Mouse (Mus musculus) cortical plate, adult 2 months (tissue): Measurements from ENCODE around the gene Scoc. TPM values are rescaled to one million over a fixed set of nuclear protein-coding genes. Genes with fewer than 3 reads are reported as not detected.

Source experiments
- H3K27ac ChIP-seq: fragments of 200-500 bp; 2 replicates; pipeline ENCODE4 v1.5.1; 2012; ENCODE audit warnings: low read length, control low read depth, inconsistent platforms; ENCODE audit not compliant: insufficient read depth
- H3K4me1 ChIP-seq: fragments of 200-500 bp; 2 replicates; pipeline ENCODE4 v1.6.1; 2011; ENCODE audit warnings: low read length; ENCODE audit not compliant: control insufficient read depth, insufficient read depth
- H3K4me3 ChIP-seq: fragments of 200-500 bp; 2 replicates; pipeline ENCODE4 v1.5.1; 2011; ENCODE audit warnings: mild to moderate bottlenecking, low read length, control low read depth; ENCODE audit not compliant: insufficient read depth
- CTCF ChIP-seq: fragments of 200-500 bp; IDR thresholded peaks from 2 replicates; pipeline ENCODE4 v1.5.1; 2011; ENCODE audit warnings: mild to moderate bottlenecking, control low read depth, low read length; ENCODE audit not compliant: insufficient read depth; ENCODE audit errors: extremely low read depth
- POLR2A ChIP-seq: fragments of 200-500 bp; IDR thresholded peaks from 2 replicates; pipeline ENCODE4 v1.6.1; 2011; ENCODE audit warnings: mild to moderate bottlenecking, low read length, control low read depth; ENCODE audit not compliant: insufficient read depth; ENCODE audit errors: extremely low read depth
- polyA plus RNA-seq: library from polyadenylated mRNA; depleted of rRNA; stranded (reverse); fragments of >200 nt; gene quantifications from 2 replicates; pipeline ENCODE4 v1.2.3, GENCODE M21; 2012

The Scoc gene
- polyA plus RNA-seq, 1 experiment, result 233 TPM

DNA sequence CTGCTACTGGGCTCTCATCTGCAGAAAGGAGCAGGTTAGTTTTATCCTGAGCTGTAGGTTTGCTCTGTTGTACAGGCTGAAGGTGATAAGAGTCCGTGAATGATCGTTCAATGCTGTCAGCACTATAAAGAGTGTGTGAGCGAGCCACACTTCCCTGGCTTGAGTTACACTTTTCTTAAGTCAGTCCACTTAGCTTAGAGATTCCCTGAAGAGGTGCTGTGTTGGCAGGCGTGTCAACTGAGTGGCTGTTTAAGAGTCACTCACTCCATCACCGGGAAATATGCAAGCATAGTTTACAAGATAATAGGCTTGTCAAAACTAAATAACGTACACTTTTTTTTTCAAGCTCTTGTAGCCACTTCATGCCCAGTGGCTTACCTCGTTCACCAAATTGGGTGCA, 31.2 kb downstream of the Scoc start:
- Histone ChIP-seq H3K27ac (no peak overlapping the region), H3K4me1 (no peaks in the 10 kb centered on the region), H3K4me3 (no peak overlapping the region)
- TF ChIP-seq POLR2A, result no peak
- TF ChIP-seq CTCF, result no peak

DNA sequence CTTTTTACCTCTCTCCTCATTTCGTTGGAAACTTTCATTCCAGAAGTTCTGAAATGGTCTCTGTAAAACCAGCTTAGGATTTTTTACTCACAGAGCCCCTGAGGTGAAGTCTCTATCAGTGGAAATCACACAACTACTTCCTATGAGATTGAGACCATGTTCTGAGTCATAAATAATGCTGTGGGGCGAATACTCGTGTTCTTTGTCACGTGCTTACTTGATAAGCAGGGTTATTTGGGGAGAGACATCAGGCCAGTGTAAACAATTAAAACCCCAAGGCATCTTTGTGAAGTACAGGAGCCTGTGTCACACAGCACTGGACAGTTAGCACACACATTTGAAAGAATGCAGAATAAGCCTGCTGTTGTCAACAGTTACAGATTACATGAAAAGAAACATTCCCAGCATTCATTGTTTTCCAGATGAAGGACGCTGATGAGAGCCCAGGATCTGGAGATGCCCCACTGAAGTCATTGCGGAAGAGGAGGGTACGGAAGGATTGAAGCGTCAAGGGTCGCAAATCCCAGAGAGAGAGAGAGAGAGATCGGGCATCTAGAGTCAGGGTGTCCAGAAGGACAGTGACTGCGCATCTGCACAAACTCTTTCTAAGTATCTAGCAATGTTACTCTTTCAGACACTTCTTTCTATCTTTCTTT, 32.0 kb downstream of the Scoc start:
- Histone ChIP-seq H3K27ac (no peak overlapping the region), H3K4me3 (no peak overlapping the region), H3K4me1 (no peaks in the 10 kb centered on the region)
- no peak for TF ChIP-seq POLR2A
- no peak for TF ChIP-seq CTCF

DNA sequence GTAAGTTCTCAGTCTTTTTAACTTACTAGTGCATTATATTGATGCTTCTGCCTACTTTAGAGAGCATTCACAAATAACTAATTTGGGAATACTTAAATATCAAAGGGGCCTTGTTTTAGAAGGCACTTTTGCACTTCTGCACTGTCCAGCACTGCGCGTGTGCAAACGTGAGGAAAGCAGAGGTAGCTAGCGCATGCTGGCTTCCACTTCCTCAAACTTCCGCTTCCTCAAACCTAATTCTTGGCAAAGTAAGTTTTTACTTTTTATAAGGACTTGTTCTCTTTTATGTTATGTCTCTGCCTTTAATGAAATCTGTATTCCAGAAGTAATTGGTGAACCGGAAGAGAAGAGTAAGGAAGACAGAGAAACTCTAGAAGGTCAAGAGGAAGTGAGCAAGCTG, 33.0 kb downstream of the Scoc start:
- H3K27ac ChIP-seq, result no peak overlapping the region

DNA sequence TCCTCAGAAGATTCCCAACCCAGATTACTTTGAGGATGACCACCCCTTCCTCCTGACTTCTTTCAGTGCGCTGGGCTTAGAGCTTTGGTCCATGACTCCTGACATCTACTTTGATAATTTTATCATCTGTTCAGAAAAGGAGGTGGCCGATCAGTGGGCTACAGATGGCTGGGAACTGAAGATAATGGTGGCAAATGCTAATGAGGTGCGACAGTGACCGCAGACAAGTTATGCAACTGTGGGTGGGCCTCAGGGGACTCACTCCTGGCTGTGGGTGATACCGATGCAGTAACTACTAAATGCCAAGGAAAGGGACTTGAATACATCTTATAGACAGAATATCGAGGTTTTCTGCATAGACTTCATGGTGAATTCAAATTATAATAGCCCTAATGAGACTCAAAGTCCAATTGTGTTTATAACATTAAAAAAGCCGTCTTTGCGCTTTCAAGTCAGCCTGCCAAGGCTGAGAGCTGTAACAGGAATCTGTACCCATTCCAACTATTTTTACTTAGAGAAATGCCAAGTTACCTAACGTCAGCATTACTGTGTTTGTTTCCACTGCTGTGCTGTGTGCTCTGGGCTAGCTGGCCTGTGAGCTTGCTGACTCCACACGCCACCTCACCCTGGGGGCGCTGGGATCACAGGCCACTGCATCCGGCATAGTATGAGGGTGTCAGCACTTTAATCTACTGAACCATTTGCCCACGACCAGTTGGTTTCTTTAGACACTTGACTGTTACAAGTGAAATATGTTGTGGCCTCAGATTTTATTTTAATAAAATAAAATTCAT, 35.0 kb downstream of the Scoc start:
- TF ChIP-seq POLR2A (no peak), CTCF (no peak)
- H3K27ac ChIP-seq, result no peak overlapping the region
- no peak overlapping the region for H3K4me3 ChIP-seq
- H3K4me1 ChIP-seq, result no peaks in the 10 kb centered on the region

More for the DNA sequence above, 33.0 kb downstream of the Scoc start:
- TF ChIP-seq CTCF (no peak), POLR2A (no peak)
- no peak overlapping the region for H3K4me3 ChIP-seq
- H3K4me1 ChIP-seq, result no peaks in the 10 kb centered on the region

DNA sequence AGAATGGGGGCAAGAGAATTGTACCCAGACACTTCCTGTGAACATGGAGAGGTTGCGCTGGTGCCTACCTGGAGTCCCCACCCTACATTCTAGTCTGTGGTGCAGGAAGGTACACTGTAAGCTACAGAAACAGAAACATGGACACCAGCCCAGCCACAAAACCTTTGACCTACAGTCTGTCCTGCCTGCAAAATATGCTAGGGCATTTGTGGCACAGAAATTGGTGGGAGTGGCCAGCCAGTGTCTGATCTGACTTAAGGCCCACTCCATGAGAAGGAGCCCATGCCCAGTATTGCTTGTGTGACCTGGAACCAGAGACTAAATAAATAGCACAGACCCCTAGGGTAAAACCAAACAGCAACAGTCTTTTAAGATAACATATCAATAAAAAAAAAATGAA, 36.8 kb downstream of the Scoc start:
- no peak overlapping the region for H3K27ac ChIP-seq
- TF ChIP-seq POLR2A (no peak), CTCF (no peak)

DNA sequence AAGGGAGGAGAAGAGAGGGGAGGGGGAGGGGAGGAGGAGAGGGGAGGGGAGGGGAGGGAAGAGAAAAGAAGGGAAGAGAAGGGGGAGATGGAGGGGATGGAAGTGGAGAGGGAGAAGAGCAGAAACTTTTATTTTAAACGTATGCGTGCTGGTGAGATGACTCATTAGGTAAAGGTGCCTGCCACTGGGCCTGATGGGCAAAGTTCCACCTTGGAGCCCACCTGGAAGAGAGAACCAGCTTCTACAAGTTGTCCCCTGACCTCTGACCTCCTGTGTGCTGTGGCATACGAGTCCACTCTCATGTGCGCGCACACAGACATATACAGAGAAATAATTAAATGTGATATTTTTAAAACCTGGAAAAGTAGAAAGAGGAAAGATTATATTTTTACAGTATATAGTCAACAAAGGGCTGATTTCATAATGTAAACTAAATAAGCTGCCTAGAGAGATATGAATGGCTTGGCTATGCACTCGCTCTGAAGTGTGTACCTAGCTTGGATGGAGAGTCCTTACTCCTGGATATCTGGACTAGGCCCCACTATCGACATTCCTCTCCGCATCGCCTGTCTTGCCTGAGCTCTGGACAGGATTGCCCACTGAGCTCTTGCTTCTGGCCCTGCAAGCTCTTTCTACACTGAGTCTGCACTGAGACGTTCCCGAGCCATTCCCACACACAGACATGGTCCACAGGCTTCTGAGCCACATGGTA, 39.2 kb downstream of the Scoc start:
- no peak overlapping the region for H3K27ac ChIP-seq
- no peak for TF ChIP-seq CTCF
- no peak for TF ChIP-seq POLR2A
- no peak overlapping the region for H3K4me3 ChIP-seq
- no peaks in the 10 kb centered on the region for H3K4me1 ChIP-seq

More for the DNA sequence above, 36.8 kb downstream of the Scoc start:
- no peak overlapping the region for H3K4me3 ChIP-seq
- H3K4me1 ChIP-seq, result no peaks in the 10 kb centered on the region

DNA sequence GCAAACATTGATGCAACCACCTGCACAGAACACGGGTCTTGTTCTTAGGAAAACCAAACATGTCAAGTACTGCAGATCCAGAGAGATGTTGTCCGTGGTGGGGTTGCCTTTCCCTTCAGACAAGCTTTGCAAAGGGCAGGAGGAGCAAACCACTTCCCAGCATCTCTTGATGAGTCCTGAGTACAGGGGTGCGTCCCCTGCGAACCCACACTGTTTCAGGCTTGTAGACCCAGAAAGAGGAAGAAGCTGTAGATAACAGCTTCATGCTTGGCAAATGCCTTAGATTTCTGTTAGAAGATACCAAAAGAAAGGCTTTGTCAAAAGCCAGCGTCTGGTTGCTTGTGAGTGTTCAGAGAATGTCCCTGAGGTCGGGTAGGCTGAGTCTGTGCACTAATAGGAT, 40.2 kb downstream of the Scoc start:
- no peak for TF ChIP-seq POLR2A
- TF ChIP-seq CTCF, result no peak

DNA sequence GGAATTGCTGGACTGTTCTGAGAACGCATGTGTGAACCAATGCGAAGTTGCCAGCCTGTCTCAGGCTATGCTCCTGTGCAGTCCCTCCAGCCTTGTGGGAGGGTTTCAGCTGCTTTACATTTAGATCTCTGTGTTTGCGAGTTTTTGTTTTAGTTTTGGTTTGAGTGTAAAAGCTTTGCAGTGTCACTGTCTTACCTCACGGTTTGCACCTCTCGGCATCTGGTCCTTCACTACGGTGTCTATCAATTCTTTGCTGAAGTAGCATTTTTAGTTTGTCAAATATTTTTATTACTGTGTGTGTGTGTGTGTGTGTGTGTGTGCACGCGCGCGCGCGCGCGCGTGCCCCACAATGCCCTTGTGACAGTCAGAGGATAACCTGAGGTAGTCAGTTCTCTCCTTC, 41.3 kb downstream of the Scoc start:
- Histone ChIP-seq H3K4me3 (no peak overlapping the region), H3K4me1 (no peaks in the 10 kb centered on the region), H3K27ac (no peak overlapping the region)
- TF ChIP-seq POLR2A, result no peak
- no peak for TF ChIP-seq CTCF

More for the DNA sequence above, 40.2 kb downstream of the Scoc start:
- Histone ChIP-seq H3K27ac (no peak overlapping the region), H3K4me1 (no peaks in the 10 kb centered on the region), H3K4me3 (no peak overlapping the region)

DNA sequence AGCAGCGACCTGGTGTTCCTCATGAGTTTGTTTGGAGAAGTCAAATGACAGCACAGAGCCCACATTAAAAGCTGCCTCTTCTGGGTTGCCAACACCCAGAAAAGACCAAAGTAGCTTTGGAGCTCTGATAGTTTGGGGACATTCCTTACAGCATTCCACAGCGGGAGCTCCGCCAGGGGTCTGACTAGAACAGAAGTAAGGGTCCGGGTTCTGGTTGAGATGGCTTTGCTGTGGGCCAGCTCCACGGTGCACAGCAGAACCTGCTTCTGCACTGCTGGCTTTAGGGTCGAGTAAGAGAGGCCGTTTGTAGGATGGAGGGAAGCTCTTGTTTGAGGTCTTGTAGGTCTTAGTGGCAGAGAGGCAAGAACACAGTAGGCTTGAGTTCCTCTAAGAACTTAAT, 49.7 kb downstream of the Scoc start:
- Histone ChIP-seq H3K4me3 (no peak overlapping the region), H3K27ac (no peak overlapping the region), H3K4me1 (no peaks in the 10 kb centered on the region)
- TF ChIP-seq CTCF, result no peak
- TF ChIP-seq POLR2A, result no peak

DNA sequence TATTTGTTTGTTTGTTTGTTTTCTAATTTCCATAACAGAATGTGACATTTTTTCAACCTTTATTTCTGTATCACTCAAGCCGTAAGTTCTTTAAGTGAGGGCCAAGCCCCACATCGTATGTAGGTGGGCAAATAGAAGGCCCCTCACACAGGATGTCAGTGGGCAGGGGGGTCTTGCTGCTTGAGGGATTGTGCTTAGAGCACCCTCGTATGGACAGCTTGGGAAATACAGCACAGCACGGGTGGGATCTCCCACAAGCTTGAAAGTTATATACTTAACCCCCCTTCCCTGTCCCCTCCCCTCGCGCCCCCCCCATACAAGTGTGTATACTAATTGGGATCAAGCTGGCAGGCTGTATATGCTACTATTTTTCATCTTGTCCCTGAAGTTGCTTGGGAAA, 51.4 kb downstream of the Scoc start:
- Histone ChIP-seq H3K27ac (no peak overlapping the region), H3K4me1 (no peaks in the 10 kb centered on the region), H3K4me3 (no peak overlapping the region)
- TF ChIP-seq POLR2A, result no peak
- 0 out of 2 replicates have a peak, but pooled peaks have one; percentile 19 for TF ChIP-seq CTCF
